In the genomic region with DNA sequence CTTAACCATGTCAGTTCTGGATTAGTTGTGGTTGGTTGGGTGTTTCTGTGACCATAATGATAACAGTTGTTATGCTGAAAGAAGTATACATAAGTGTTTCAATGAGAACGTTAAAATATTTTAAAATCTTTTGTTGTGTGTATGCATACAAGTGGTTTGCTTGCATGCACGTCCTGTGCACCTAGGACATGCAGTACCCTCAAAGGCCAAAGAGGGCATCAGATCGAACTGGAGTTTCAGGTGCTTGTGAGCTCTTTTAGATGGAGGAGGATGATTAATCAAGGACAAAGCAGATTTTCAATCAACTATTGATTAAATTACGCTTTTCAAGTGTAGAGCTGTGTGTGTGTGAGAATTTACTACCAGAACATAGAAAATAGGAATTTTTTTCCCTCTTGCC, we compare ENCODE assay signal across 22 mouse cellular contexts.
DNase-seq lines count a peak whose midpoint lies in the region; ATAC-seq and TF ChIP-seq lines count a peak whose summit lies in the region.
"Had no signal": no experiment of that assay in that cellular context is flagged by ENCODE, and none has a peak within 500 bp of the region (broad histone marks: within the 10 kb centered on the region; RNA-seq: fewer than 3 reads in every experiment).

No protein-coding gene starts in this region.

- 75% methylated on average over 4 of the region's 4 CpGs for WGBS in kidney, adult 2 months
- 67% methylated on average over 4 of the region's 4 CpGs for WGBS in lung, postnatal 0 days
- 66% methylated on average over 4 of the region's 4 CpGs for WGBS in hindbrain, embryonic 12.5 days

- peak; percentile 23; the same call in 1 of the 2 replicates for TF ChIP-seq CTCF in kidney, adult 2 months (conservative IDR thresholded peaks at IDR 0.05; ENCODE audit: insufficient read depth, insufficient read length, low read depth, low read length)
- peak; percentile 41 for TF ChIP-seq CTCF in lung, postnatal 0 days (IDR thresholded peaks at IDR 0.05)
- peak; percentile 33 for TF ChIP-seq CTCF in Patski (IDR thresholded peaks at IDR 0.05)

- no peaks in the 10 kb centered on the region for H3K27me3 ChIP-seq in kidney, adult 2 months (replicated peaks; ENCODE audit: control insufficient read depth, insufficient read depth, low read length)
- no peaks in the 10 kb centered on the region for H3K27me3 ChIP-seq in lung, postnatal 0 days (replicated peaks; ENCODE audit: insufficient read depth, low read length)
- no peaks in the 10 kb centered on the region for H3K27me3 ChIP-seq in Patski
- no peaks in the 10 kb centered on the region for H3K27me3 ChIP-seq in hindbrain, embryonic 12.5 days
- H3K27me3 ChIP-seq: limb, embryonic 15.5 days; stomach, embryonic 15.5 days had no signal

- TF ChIP-seq POLR2A in kidney, adult 2 months (IDR thresholded peaks at IDR 0.05; ENCODE audit: low read depth, low read length), result no peak

- DNase-seq in kidney, adult 2 months, result no peak
- no peak for DNase-seq in kidney, postnatal 10 days
- no peak for DNase-seq in lung, postnatal 0 days (ENCODE audit: low spot score)
- no peak for DNase-seq in lung, postnatal 4 days
- no peak for DNase-seq in Patski (ENCODE audit: low read depth, low spot score)
- DNase-seq: adrenal gland, postnatal 10 days; cerebellum, adult 9-10 months; gastrocnemius, postnatal 25 days; heart, adult 18-20 months; left cerebral cortex, postnatal 4 days; right cerebral cortex, postnatal 4 days; thymus, adult 2 months had no signal

- no peaks in the 10 kb centered on the region for H3K36me3 ChIP-seq in kidney, adult 2 months (ENCODE audit: control insufficient read depth, insufficient read depth, low read length)
- H3K36me3 ChIP-seq in lung, postnatal 0 days (ENCODE audit: insufficient read depth, low read length), result no peaks in the 10 kb centered on the region
- H3K36me3 ChIP-seq in hindbrain, embryonic 12.5 days, result no peaks in the 10 kb centered on the region
- H3K36me3 ChIP-seq: embryonic facial prominence, embryonic 10.5 days; forebrain, embryonic 10.5 days; G1E; limb, embryonic 15.5 days; stomach, embryonic 15.5 days had no signal

- in situ Hi-C loops in Patski (cut with MboI; ENCODE audit: low pct_unique_long_range_greater_than_20kb), result no loop called here

- no peak overlapping the region for H3K4me3 ChIP-seq in kidney, adult 2 months (ENCODE audit: insufficient read depth, low read depth, low read length)
- H3K4me3 ChIP-seq in lung, postnatal 0 days (ENCODE audit: low read depth, low read length), result no peak overlapping the region
- no peak overlapping the region for H3K4me3 ChIP-seq in hindbrain, embryonic 12.5 days
- H3K4me3 ChIP-seq: embryonic facial prominence, embryonic 10.5 days; forebrain, embryonic 10.5 days; limb, embryonic 15.5 days; stomach, embryonic 15.5 days had no signal

- H3K27ac ChIP-seq in kidney, adult 2 months (ENCODE audit: insufficient read depth, low read depth, low read length), result no peak overlapping the region
- no peak overlapping the region for H3K27ac ChIP-seq in lung, postnatal 0 days (ENCODE audit: low read length)
- no peak overlapping the region for H3K27ac ChIP-seq in hindbrain, embryonic 12.5 days
- H3K27ac ChIP-seq: embryonic facial prominence, embryonic 10.5 days; forebrain, embryonic 10.5 days; hindbrain, embryonic 14.5 days; limb, embryonic 15.5 days; stomach, embryonic 15.5 days had no signal

- no peak overlapping the region for H3K4me2 ChIP-seq in lung, postnatal 0 days (replicated peaks; ENCODE audit: low read depth, low read length)
- H3K4me2 ChIP-seq in hindbrain, embryonic 12.5 days (replicated peaks), result no peak overlapping the region
- H3K4me2 ChIP-seq: hindbrain, embryonic 14.5 days; limb, embryonic 15.5 days; stomach, embryonic 15.5 days had no signal

- CTCF ChIA-PET in Patski (lab: Charles Lee), result interaction anchor here (0.8 to 1.9 kb wide), 3 partner anchors 9 to 81 kb away, joined by 3 to 9 read pairs (median 3); no protein-coding TSS in a partner anchor

- no peak for ATAC-seq in lung, postnatal 0 days
- ATAC-seq in Patski, result no peak
- ATAC-seq in monocyte, adult 5-6 weeks (replicated peaks; ENCODE audit: insufficient number of reproducible peaks, low FRiP score, low TSS enrichment, poor library complexity, severe bottlenecking), result no peak
- ATAC-seq in hindbrain, embryonic 12.5 days (ENCODE audit: low FRiP score), result no peak
- ATAC-seq: forebrain, embryonic 16.5 days; midbrain, embryonic 16.5 days had no signal

- H3K4me1 ChIP-seq in kidney, adult 2 months (ENCODE audit: control insufficient read depth, insufficient read depth, low read length), result no peaks in the 10 kb centered on the region
- no peaks in the 10 kb centered on the region for H3K4me1 ChIP-seq in lung, postnatal 0 days (ENCODE audit: insufficient read depth, low read depth, low read length)
- H3K4me1 ChIP-seq in hindbrain, embryonic 12.5 days, result no peaks in the 10 kb centered on the region
- H3K4me1 ChIP-seq: embryonic facial prominence, embryonic 10.5 days; forebrain, embryonic 10.5 days; limb, embryonic 15.5 days; stomach, embryonic 15.5 days had no signal

- no peaks in the 10 kb centered on the region for H3K9me3 ChIP-seq in lung, postnatal 0 days (ENCODE audit: low read length)
- no peaks in the 10 kb centered on the region for H3K9me3 ChIP-seq in hindbrain, embryonic 12.5 days (replicated peaks)
- H3K9me3 ChIP-seq: embryonic facial prominence, embryonic 10.5 days; forebrain, embryonic 10.5 days; G1E; limb, embryonic 15.5 days; stomach, embryonic 15.5 days had no signal

- TF ChIP-seq EP300 in lung, postnatal 0 days (IDR thresholded peaks at IDR 0.05), result no peak

- H3K9ac ChIP-seq in lung, postnatal 0 days (replicated peaks; ENCODE audit: low read depth), result no peak overlapping the region
- H3K9ac ChIP-seq in hindbrain, embryonic 12.5 days, result no peak overlapping the region
- H3K9ac ChIP-seq: hindbrain, embryonic 14.5 days; limb, embryonic 15.5 days; stomach, embryonic 15.5 days had no signal

- POLR2A ChIA-PET in Patski (lab: Charles Lee), result no interaction called here
